Mouse (Mus musculus) heart, embryonic 15.5 days (tissue): ENCODE data around the gene Pum1. TPM values are rescaled to one million over a fixed set of nuclear protein-coding genes. Genes with fewer than 3 reads are reported as not detected.

ENCODE experiments used
- ATAC-seq: fragments of 200-750 bp; cut with Nextera tagmentation; replicated peaks from 2 replicates; pipeline ENCODE4 v1.8.0; 2017; ENCODE audit warnings: low read depth, moderate TSS enrichment; ENCODE audit not compliant: insufficient number of reproducible peaks, insufficient read depth, low FRiP score
- H3K27ac ChIP-seq: fragments of 300-500 bp; sonication (generic); 2 replicates; pipeline ENCODE4 v1.5.1; 2015; ENCODE audit warnings: mild to moderate bottlenecking, inconsistent platforms
- H3K27me3 ChIP-seq: fragments of 300-500 bp; sonication (generic); 2 replicates; pipeline ENCODE4 v1.6.1; 2015; ENCODE audit warnings: inconsistent platforms
- H3K36me3 ChIP-seq: fragments of 300-500 bp; sonication (generic); 2 replicates; pipeline ENCODE4 v1.6.1; 2015; ENCODE audit warnings: mild to moderate bottlenecking, inconsistent platforms
- H3K4me1 ChIP-seq: fragments of 300-500 bp; sonication (generic); replicated peaks from 2 replicates; pipeline ENCODE4 v1.6.1; 2015; ENCODE audit warnings: inconsistent platforms
- H3K4me2 ChIP-seq: fragments of 300-500 bp; sonication (generic); 2 replicates; pipeline ENCODE4 v1.6.1; 2015; ENCODE audit warnings: inconsistent platforms, mild to moderate bottlenecking, moderate library complexity
- H3K4me3 ChIP-seq: fragments of 300-500 bp; sonication (generic); 2 replicates; pipeline ENCODE4 v1.5.1; 2015; ENCODE audit warnings: mild to moderate bottlenecking, inconsistent platforms
- H3K9ac ChIP-seq: fragments of 300-500 bp; sonication (generic); 2 replicates; pipeline ENCODE4 v1.6.1; 2015; ENCODE audit warnings: mild to moderate bottlenecking, inconsistent platforms
- H3K9me3 ChIP-seq: fragments of 300-500 bp; sonication (generic); replicated peaks from 2 replicates; pipeline ENCODE4 v1.6.1; 2016; ENCODE audit warnings: inconsistent platforms
- WGBS: fragments of 180-500 bp; shearing (Covaris S2); methylation state at CpG from one replicate; pipeline ENCODE4 v1.1.7; 2015; ENCODE audit warnings: mixed read lengths; 5-methylcytosine and 5-hydroxymethylcytosine counted together
- polyA plus RNA-seq: library from polyadenylated mRNA; unstranded; fragments of >200 nt; fragmentation: Nextera tagmentation; extraction: Ambion mirVana; gene quantifications from 2 replicates; pipeline ENCODE4 v1.2.1, GENCODE M21; 2015

Gene Pum1
- polyA plus RNA-seq, 1 experiment from 2014 or later = 46.8 TPM

DNA sequence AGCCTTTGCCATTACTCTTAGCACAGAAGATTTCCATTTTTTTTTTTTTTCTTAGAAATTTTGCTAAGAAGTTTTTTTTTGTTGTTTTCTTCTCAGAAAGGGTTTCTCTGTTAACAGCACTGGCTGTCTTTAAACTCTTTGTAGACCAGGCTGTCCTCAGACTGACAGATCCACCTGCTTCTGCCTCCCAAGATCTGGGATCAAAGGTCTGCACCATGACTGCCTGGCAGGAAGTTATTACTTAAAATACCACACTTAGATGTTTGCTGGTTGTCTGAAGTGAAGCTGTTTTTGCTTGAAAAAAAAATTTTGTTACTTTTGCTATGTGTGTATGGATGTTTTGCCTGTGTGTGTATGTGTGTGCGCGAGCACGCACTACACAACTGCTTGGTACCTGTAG lies 40.5 kb downstream of the Pum1 start:
- ATAC-seq = no peak
- WGBS = 97% methylated on average over 3 of the region's 3 CpGs
- Histone ChIP-seq H3K9ac (no peak overlapping the region), H3K4me1 (peaks cover 29% of the 10 kb centered on the region), H3K27ac (no peak overlapping the region), H3K9me3 (no peaks in the 10 kb centered on the region), H3K36me3 (peaks cover 11% of the 10 kb centered on the region), H3K4me2 (no peak overlapping the region), H3K4me3 (no peak overlapping the region), H3K27me3 (no peaks in the 10 kb centered on the region)

DNA sequence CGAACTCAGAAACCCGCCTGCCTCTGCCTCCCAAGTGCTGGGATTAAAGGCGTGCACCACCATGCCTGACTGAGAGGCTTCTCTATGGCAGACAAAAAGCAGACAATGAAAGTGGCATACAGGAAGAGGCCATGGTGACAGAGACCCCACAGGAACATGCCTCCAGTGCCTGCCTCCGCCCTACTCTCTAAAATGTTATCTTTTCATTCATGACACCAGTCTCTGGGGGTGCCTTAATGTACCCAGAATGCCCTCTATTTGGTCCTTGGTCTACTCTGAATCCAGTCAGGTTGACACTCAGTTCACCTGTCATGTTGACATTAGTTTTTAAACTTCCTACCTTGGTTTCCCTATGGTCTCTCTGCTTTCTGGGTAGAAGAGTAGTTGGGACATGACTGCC lies 41.5 kb downstream of the Pum1 start:
- no peak overlapping the region for H3K4me2 ChIP-seq
- no peak overlapping the region for H3K4me3 ChIP-seq
- no peak overlapping the region for H3K27ac ChIP-seq
- H3K9ac ChIP-seq = no peak overlapping the region
- no peaks in the 10 kb centered on the region for H3K27me3 ChIP-seq
- no peaks in the 10 kb centered on the region for H3K9me3 ChIP-seq
- H3K4me1 ChIP-seq = peaks cover 30% of the 10 kb centered on the region
- peaks cover 11% of the 10 kb centered on the region for H3K36me3 ChIP-seq
- ATAC-seq = no peak
- 95% methylated on average over 4 of the region's 4 CpGs for WGBS

DNA sequence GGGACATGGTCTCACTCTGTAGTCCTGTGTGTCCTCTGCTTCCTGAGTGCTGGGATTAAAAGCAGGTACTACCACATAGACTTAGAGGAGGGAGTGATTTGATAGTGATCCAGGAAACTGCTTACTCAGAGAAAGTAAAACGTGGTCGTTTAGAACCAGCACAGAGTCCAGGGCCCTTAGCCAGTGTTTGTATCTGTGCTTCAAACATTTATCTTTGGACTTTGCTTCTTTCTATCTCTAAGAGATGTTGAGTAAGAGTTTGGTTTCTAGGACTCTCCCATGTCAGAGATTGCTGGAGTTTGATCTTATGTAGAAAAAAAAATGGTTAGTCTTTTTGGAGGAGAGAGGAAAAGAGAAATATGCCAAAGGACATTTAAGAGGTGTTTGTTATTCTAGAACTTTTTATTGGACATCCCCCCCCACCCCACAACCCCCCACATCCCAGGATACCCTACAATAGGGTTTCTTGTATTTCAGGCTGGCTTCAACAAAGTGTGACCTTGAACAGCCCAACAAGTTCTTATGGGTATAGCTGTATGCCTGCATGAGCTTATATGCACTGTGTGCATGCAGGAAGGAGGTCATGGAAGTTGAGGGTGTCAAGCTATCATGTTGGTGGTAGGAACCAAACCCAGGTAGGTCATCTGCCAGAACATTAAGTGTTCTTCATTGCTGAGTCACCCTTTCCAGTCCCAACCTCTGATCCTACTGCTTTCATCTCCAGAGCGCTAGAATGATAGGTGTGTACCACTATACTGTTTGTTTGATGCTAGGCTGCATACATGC lies 43.3 kb downstream of the Pum1 start:
- Histone ChIP-seq H3K9me3 (no peaks in the 10 kb centered on the region), H3K36me3 (peaks cover 11% of the 10 kb centered on the region), H3K27ac (no peak overlapping the region), H3K27me3 (no peaks in the 10 kb centered on the region), H3K4me3 (no peak overlapping the region), H3K9ac (no peak overlapping the region), H3K4me2 (no peak overlapping the region), H3K4me1 (peaks cover 33% of the 10 kb centered on the region)
- ATAC-seq = no peak
- 60% methylated on average over 3 of the region's 3 CpGs for WGBS

DNA sequence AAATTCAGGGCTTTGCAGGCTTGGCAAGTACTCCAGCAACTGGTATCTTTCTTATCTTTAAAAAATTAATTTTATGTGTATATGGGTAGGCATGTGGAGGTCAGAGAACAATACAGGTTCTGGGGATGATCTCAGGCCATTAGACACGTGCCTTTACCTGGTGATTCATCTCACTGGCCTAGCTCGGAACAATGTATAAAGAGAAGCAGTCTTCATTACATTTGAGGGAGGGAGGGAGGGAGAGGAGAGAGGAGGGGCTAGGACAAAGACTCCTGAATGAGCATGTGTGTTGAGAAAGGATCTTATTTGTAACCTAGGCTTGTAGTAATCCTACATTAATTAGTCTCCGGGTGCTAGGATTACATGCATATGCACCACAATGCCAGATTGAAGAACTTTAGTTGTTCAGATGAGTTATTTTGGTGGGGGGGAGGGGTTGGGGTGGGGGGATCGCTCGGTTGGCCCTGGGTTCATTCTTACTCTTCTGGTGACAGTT lies 48.3 kb downstream of the Pum1 start:
- 63% methylated on average over 5 of the region's 5 CpGs for WGBS
- no peak for ATAC-seq
- Histone ChIP-seq H3K4me3 (no peak overlapping the region), H3K36me3 (no peaks in the 10 kb centered on the region), H3K4me1 (peaks cover 56% of the 10 kb centered on the region), H3K9me3 (no peaks in the 10 kb centered on the region), H3K27me3 (no peaks in the 10 kb centered on the region), H3K27ac (no peak overlapping the region), H3K9ac (no peak overlapping the region), H3K4me2 (no peak overlapping the region)

DNA sequence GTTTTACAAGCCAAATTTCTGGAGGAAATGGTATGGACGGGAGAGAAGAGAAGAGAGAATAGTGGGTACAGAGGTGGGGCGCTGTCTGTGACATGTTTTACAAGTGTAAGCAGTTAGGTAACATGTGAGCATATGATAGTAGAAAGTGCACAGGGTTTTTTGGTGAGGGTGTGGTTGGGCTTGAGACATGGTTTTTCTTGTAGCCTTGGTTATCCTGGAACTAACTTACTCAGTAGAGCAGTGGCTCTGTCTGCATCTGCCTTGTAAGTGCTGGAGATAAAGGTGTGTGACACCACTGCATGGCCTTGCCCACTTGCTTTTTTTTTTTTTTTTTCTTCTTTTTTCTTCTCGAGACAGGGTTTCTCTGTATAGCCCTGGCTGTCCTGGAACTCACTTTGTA lies 49.2 kb downstream of the Pum1 start:
- Histone ChIP-seq H3K27me3 (no peaks in the 10 kb centered on the region), H3K4me2 (no peak overlapping the region), H3K9me3 (no peaks in the 10 kb centered on the region), H3K9ac (no peak overlapping the region), H3K36me3 (no peaks in the 10 kb centered on the region), H3K4me3 (no peak overlapping the region), H3K27ac (no peak overlapping the region), H3K4me1 (peaks cover 54% of the 10 kb centered on the region)
- WGBS = 82% methylated on average over 3 of the region's 3 CpGs
- no peak for ATAC-seq

DNA sequence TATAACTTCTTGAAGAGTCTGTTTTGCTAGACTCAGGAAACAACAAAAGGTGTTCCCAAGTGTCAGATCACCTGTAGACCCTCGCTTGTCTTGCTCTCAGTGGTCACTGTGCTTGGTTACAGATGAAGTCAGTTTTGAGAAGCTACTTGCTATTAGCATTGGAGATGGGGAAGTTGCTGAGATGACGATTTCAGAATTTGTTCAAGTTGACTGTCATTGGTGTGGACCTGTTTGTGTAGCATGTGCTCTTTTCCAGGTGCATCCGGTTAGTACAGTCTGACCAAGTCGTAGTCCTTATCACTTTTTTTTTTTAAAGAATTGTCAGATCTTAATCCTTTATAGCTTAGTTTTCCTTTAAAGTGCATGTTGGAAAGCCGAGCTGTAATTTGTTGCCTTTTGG lies 50.3 kb downstream of the Pum1 start:
- Histone ChIP-seq H3K4me2 (no peak overlapping the region), H3K27me3 (no peaks in the 10 kb centered on the region), H3K4me1 (peaks cover 48% of the 10 kb centered on the region), H3K4me3 (no peak overlapping the region), H3K9ac (no peak overlapping the region), H3K36me3 (no peaks in the 10 kb centered on the region), H3K27ac (no peak overlapping the region), H3K9me3 (no peaks in the 10 kb centered on the region)
- no peak for ATAC-seq
- 66% methylated on average over 5 of the region's 5 CpGs for WGBS

DNA sequence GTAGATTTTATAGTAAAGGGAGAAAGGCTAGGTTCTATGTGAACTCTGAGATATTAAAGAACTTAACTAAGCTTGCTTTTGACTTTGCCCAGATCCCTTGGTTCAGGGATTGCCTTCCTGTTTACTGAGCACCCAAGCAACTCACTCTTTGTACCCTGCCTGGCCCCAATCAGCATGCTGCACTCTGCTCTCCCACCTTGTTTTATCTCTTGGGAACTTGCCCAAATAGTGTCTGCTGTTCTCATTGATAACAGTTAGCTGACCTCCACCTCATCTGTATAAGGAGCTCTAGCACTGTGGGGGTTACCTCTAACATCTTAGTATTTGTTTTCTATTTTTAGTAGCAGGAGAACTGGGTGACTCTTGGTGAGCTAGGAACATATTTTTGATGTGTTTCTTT lies 52.0 kb downstream of the Pum1 start:
- no peak for ATAC-seq
- H3K4me1 ChIP-seq = peaks cover 55% of the 10 kb centered on the region
- no peak overlapping the region for H3K4me3 ChIP-seq
- no peak overlapping the region for H3K9ac ChIP-seq
- H3K36me3 ChIP-seq = peaks cover 5% of the 10 kb centered on the region; the same call in 1 of the 2 replicates
- H3K4me2 ChIP-seq = peak overlapping the region; percentile 49
- no peaks in the 10 kb centered on the region for H3K9me3 ChIP-seq
- peak overlapping the region; percentile 58 for H3K27ac ChIP-seq
- no peaks in the 10 kb centered on the region for H3K27me3 ChIP-seq

DNA sequence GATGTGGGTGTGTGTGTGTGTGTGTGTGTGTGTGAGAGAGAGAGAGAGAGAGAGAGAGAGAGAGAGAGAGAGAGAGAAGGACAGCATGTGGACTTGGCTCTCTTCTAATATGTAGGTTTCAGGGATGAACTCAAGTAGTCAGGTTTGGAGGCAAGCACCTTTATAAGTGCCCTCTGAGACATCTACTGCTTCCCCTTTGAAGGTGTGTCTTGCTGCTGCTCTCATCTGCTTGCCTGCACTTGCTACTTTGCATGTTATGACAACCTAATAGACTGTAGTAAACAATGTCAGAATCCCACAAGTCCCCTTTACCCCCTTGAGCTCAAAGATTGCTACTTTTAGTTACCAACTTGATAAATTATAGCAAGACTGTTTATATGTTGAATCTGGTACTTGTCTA lies 52.5 kb downstream of the Pum1 start:
- H3K4me2 ChIP-seq = peak overlapping the region; percentile 49; the same call in 1 of the 2 replicates
- peaks cover 60% of the 10 kb centered on the region for H3K4me1 ChIP-seq

DNA sequence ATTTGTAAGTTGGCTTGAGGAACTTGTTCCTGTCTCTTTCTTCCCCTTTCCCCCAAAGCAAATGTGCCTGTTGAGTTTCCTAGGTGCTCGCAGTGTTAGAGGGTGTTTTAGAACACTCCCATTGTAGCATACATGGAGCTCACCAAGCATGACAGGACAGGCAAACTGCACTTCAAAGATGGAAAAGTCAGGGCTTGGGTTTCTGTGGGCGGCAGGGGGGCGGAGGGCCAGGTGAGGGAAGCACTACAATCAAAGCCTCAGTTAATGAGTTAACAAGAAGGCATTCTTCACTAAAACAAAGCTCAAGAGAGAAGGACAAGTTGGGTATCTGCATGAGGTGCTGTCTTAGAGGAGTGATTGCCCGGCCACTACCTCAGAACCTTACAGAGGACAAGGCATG lies 56.2 kb downstream of the Pum1 start:
- WGBS = 78% methylated on average over 4 of the region's 4 CpGs
- Histone ChIP-seq H3K36me3 (peaks cover 8% of the 10 kb centered on the region; the same call in 1 of the 2 replicates), H3K9ac (no peak overlapping the region), H3K27ac (no peak overlapping the region), H3K9me3 (no peaks in the 10 kb centered on the region), H3K4me3 (no peak overlapping the region), H3K4me1 (peaks cover 65% of the 10 kb centered on the region), H3K27me3 (no peaks in the 10 kb centered on the region), H3K4me2 (no peak overlapping the region)
- ATAC-seq = no peak

More for the DNA sequence above, 52.5 kb downstream of the Pum1 start:
- Histone ChIP-seq H3K9me3 (no peaks in the 10 kb centered on the region), H3K27me3 (no peaks in the 10 kb centered on the region), H3K4me3 (no peak overlapping the region), H3K36me3 (peaks cover 8% of the 10 kb centered on the region; the same call in 1 of the 2 replicates), H3K27ac (0 out of 2 replicates have a peak overlapping the region, but pooled peaks have one; percentile 0), H3K9ac (no peak overlapping the region)
- no peak for ATAC-seq

DNA sequence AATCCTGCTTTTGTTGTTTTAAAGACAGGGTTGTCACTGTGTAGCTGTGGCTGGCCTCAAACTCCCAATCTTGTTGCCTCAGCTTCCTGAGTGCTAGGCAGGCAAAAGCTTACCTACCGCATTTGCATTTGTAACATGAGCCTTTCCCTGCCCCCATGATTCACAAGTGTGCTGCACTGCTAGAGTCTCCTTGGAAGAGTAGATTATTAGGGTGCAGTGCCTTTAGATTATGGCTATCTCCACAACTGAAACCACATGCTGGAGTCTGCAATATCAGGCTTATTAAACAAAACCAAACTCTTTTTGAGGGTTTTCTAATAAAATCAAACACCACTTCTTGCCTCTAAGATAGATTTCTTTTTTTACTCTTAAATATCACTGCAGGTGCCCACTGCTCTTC lies 59.5 kb downstream of the Pum1 start:
- ATAC-seq = no peak; the same call in 1 of the 2 replicates
- Histone ChIP-seq H3K36me3 (peaks cover 8% of the 10 kb centered on the region; the same call in 1 of the 2 replicates), H3K4me2 (no peak overlapping the region), H3K4me1 (peaks cover 64% of the 10 kb centered on the region), H3K27ac (no peak overlapping the region), H3K9me3 (no peaks in the 10 kb centered on the region), H3K27me3 (no peaks in the 10 kb centered on the region), H3K9ac (no peak overlapping the region), H3K4me3 (no peak overlapping the region)
- WGBS = 11% methylated on average over 1 of the region's 1 CpGs

DNA sequence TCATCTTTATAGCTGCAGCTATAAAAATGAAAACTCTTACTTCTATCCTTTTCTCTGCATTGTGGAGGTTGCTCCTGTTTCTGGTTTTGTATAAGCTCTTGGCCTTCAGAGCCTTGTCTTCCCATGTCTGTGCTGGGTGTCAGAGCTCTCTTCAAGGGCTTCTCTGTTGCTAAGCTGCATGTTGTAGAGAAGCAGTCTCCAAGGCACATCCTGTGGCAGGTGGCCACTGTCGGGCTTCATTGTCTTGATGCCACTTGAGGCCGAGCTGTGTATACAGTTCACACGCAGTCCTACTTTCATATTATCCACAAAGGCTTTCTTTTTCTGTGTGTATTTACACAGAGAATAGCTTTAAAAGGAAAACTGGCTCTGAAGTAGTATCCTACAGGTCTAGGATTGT lies 63.0 kb downstream of the Pum1 start:
- 0 out of 2 replicates have a peak overlapping the region, but pooled peaks have one; percentile 31 for H3K27ac ChIP-seq
- no peaks in the 10 kb centered on the region for H3K27me3 ChIP-seq
- H3K9me3 ChIP-seq = no peaks in the 10 kb centered on the region
- no peak overlapping the region for H3K9ac ChIP-seq
- H3K4me2 ChIP-seq = no peak overlapping the region
- 60% methylated on average over 3 of the region's 3 CpGs for WGBS
- peaks cover 47% of the 10 kb centered on the region for H3K4me1 ChIP-seq
- ATAC-seq = no peak
- no peak overlapping the region for H3K4me3 ChIP-seq
- H3K36me3 ChIP-seq = peaks cover 8% of the 10 kb centered on the region

DNA sequence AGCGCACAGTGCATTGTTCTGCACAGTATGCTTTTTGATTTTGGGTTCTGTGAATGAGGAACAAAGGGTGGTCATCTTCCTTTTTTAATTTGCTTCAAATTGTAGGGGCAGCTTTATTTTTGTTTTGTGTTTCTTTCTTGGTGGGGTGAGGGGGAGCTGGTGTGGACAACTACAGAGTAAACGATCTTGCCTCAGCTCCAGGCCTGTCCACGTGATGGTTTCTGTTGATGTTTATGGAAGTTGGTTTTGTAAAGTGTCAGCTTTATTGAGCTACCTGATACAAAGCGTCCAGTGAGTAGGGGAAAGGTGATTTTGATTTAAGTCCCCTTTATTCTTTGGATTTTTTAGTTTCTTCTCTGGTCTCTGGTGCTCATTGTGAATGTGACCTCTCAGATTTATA lies 72.8 kb downstream of the Pum1 start:
- no peak overlapping the region for H3K27ac ChIP-seq
- no peak for ATAC-seq
- 78% methylated on average over 4 of the region's 4 CpGs for WGBS

More for the DNA sequence above, 72.8 kb downstream of the Pum1 start:
- no peak overlapping the region for H3K9ac ChIP-seq
- H3K4me3 ChIP-seq = no peak overlapping the region
- H3K27me3 ChIP-seq = no peaks in the 10 kb centered on the region
- H3K36me3 ChIP-seq = peaks cover 6% of the 10 kb centered on the region; the same call in 1 of the 2 replicates
- H3K9me3 ChIP-seq = no peaks in the 10 kb centered on the region
- H3K4me2 ChIP-seq = no peak overlapping the region
- peaks cover 3% of the 10 kb centered on the region; the same call in 1 of the 2 replicates for H3K4me1 ChIP-seq
